9 mouse cellular contexts compared by ENCODE assay signal in the genomic region with DNA sequence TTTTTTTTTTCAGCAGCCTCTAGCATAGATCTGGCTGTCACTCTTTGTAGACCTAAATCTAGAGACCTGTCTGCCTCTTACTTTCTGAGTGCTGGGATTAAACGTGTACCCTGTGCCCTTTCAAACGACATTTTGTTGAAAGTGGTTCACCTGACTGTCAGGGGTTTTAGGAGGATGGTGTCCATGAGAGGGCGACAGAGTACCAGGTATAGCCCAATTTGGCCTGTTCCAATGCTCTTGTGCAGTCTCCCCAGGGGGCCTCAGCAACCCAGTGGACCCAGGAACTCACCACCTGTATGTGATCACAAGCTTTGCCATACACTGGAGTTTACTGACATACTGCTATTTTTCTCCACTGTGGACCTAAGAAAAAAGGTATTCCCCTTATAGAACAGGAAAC. TPM values are rescaled to one million over a fixed set of nuclear protein-coding genes. Genes with fewer than 3 reads are reported as not detected.
DNase-seq lines count a peak whose midpoint lies in the region; ATAC-seq and TF ChIP-seq lines count a peak whose summit lies in the region.
"Had no signal": no experiment of that assay in that cellular context is flagged by ENCODE, and none has a peak within 500 bp of the region (broad histone marks: within the 10 kb centered on the region; RNA-seq: fewer than 3 reads in every experiment).

No protein-coding gene starts in this region.

- no peak overlapping the region for H3K27ac ChIP-seq in kidney, postnatal 0 days
- no peak overlapping the region for H3K27ac ChIP-seq in lung, embryonic 14.5 days (ENCODE audit: low read depth)

- peak; percentile 46 for DNase-seq in CD4-positive, CD25-positive, alpha-beta regulatory T cell, adult 2 months (ENCODE audit: low read depth, low spot score)
- DNase-seq in right cerebral cortex, adult 18-20 months, result peak; percentile 48
- DNase-seq in right cerebral cortex, postnatal 36 days (ENCODE audit: low spot score in 2 of 2), result no peak
- DNase-seq in kidney, postnatal 0 days (ENCODE audit: low spot score), result peak; percentile 71
- peak; percentile 68 for DNase-seq in lung, embryonic 14.5 days
- DNase-seq in thymus, postnatal 14 days, result peak; percentile 52

- H3K9me3 ChIP-seq in kidney, postnatal 0 days (replicated peaks; ENCODE audit: low read length), result no peaks in the 10 kb centered on the region
- no peaks in the 10 kb centered on the region for H3K9me3 ChIP-seq in lung, embryonic 14.5 days (ENCODE audit: low read depth, low read length)
- H3K9me3 ChIP-seq: megakaryocyte, embryonic 14.5 days had no signal

- peak; percentile 83 for TF ChIP-seq CTCF in kidney, postnatal 0 days (IDR thresholded peaks at IDR 0.05; ENCODE audit: low read depth)
- peak; percentile 67 for TF ChIP-seq CTCF in lung, embryonic 14.5 days (IDR thresholded peaks at IDR 0.05; ENCODE audit: low read depth)

- 8% methylated on average over 3 of the region's 3 CpGs for WGBS in kidney, postnatal 0 days
- 11% methylated on average over 3 of the region's 3 CpGs for WGBS in lung, embryonic 14.5 days

- H3K4me1 ChIP-seq in kidney, postnatal 0 days (replicated peaks; ENCODE audit: insufficient read depth, low read length), result no peaks in the 10 kb centered on the region
- H3K4me1 ChIP-seq in lung, embryonic 14.5 days (ENCODE audit: insufficient read depth), result peaks cover 4% of the 10 kb centered on the region; the same call in 1 of the 2 replicates

- H3K9ac ChIP-seq in kidney, postnatal 0 days (ENCODE audit: low read depth, low read length), result no peak overlapping the region
- no peak overlapping the region for H3K9ac ChIP-seq in lung, embryonic 14.5 days

- no peak overlapping the region for H3K4me3 ChIP-seq in kidney, postnatal 0 days (replicated peaks; ENCODE audit: low read depth, low read length)
- H3K4me3 ChIP-seq in lung, embryonic 14.5 days (ENCODE audit: low read depth, low read length), result no peak overlapping the region
- H3K4me3 ChIP-seq: megakaryocyte, embryonic 14.5 days had no signal

- no peak overlapping the region for H3K4me2 ChIP-seq in kidney, postnatal 0 days (ENCODE audit: low read length)
- no peak overlapping the region for H3K4me2 ChIP-seq in lung, embryonic 14.5 days

- H3K36me3 ChIP-seq in kidney, postnatal 0 days (ENCODE audit: insufficient read depth, low read length), result peaks cover 7% of the 10 kb centered on the region; the same call in 1 of the 2 replicates
- H3K36me3 ChIP-seq in lung, embryonic 14.5 days (ENCODE audit: insufficient read depth), result peaks cover 33% of the 10 kb centered on the region

- no peak for ATAC-seq in CD4-positive, CD25-positive, alpha-beta regulatory T cell, adult 4 months
- ATAC-seq in common myeloid progenitor, adult 5-6 weeks (replicated peaks; ENCODE audit: low read depth, poor library complexity, severe bottlenecking), result peak; percentile 71
- ATAC-seq in kidney, postnatal 0 days (replicated peaks; ENCODE audit: low FRiP score, low read depth), result no peak
- no peak for ATAC-seq in lung, embryonic 14.5 days (ENCODE audit: insufficient read depth)

- no peaks in the 10 kb centered on the region for H3K27me3 ChIP-seq in kidney, postnatal 0 days (ENCODE audit: insufficient read depth, low read length)
- no peaks in the 10 kb centered on the region for H3K27me3 ChIP-seq in lung, embryonic 14.5 days (ENCODE audit: insufficient read depth, low read length)

RNA-seq across cellular contexts. Expression of gene Mcm5, which starts 23.1 kb away (rescaled TPM):
- 10 to 100 TPM; 32.9 to 59.3 TPM for polyA plus RNA-seq in CD4-positive, CD25-positive, alpha-beta regulatory T cell, adult 4 months (2017; shearing (Covaris generic))
- total RNA-seq in common myeloid progenitor, adult 5-6 weeks (2017), result 262 and 325 TPM in 2 replicates
- 63.7 and 82.4 TPM in 2 replicates for polyA plus RNA-seq in kidney, postnatal 0 days (2015; fragmentation: Nextera tagmentation; extraction: Ambion mirVana)
- polyA plus RNA-seq in lung, embryonic 14.5 days (2014; fragmentation: Nextera tagmentation; extraction: Ambion mirVana), result 210 and 227 TPM in 2 replicates

RNA-seq across cellular contexts. Expression of gene Hmox1, which starts 39.1 kb away (rescaled TPM):
- polyA plus RNA-seq in CD4-positive, CD25-positive, alpha-beta regulatory T cell, adult 4 months (2017; shearing (Covaris generic)), result 10 to 100 TPM in 1 of 2 experiments, 1 to 10 TPM in 1; 3.9 to 13.8 TPM
- 2.4 and 4.8 TPM in 2 replicates for total RNA-seq in common myeloid progenitor, adult 5-6 weeks (2017)
- 39.9 and 43.1 TPM in 2 replicates for polyA plus RNA-seq in kidney, postnatal 0 days (2015; fragmentation: Nextera tagmentation; extraction: Ambion mirVana)
- 24.6 and 26.3 TPM in 2 replicates for polyA plus RNA-seq in lung, embryonic 14.5 days (2014; fragmentation: Nextera tagmentation; extraction: Ambion mirVana)

Comparison
In these comparisons a context has a peak if more than half of its experiments do, and no peak if none do; other contexts are left out.
1. DNase-seq: peak in CD4-positive, CD25-positive, alpha-beta regulatory T cell, adult 2 months (single experiment), right cerebral cortex, adult 18-20 months (single experiment), kidney, postnatal 0 days (single experiment), lung, embryonic 14.5 days (single experiment) and thymus, postnatal 14 days (single experiment); none in right cerebral cortex, postnatal 36 days (0 of 2).